Mouse (Mus musculus) thymus, adult 2 months (tissue): ENCODE measurements around the gene Lsamp.

Experiments
- CTCF ChIP-seq: fragments of 200-500 bp; IDR thresholded peaks from 2 replicates; pipeline ENCODE4 v1.5.1; 2012; ENCODE audit warnings: mild to moderate bottlenecking, control low read depth, low read length, moderate library complexity, borderline replicate concordance; ENCODE audit not compliant: control insufficient read depth, poor library complexity, insufficient read depth; ENCODE audit errors: extremely low read depth
- POLR2A ChIP-seq: fragments of 200-500 bp; IDR thresholded peaks from 2 replicates; pipeline ENCODE4 v1.6.1; 2012; ENCODE audit warnings: mild to moderate bottlenecking, low read length, control low read depth, moderate library complexity; ENCODE audit not compliant: control insufficient read depth, poor library complexity, insufficient read depth; ENCODE audit errors: extremely low read depth

DNA sequence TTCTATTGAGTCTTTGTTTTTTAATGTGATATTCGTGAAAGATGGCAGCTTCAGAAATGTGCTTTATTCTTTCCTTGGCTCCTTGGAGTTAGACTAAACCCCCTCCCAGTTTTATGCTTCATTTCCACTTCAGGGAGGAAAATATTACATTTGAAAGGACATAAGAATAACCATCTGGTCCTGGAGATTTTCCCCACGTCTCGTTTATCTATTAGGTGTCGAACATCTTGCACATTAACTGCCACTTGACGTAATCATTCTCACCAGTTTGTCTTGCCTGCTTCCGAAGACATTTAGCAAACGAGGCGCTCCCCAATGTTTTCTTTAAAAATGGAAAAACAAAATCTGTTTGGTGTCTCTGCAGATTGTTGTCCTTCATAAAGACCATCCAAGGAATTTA, 756.1 kb downstream of the Lsamp start:
- TF ChIP-seq POLR2A, result no peak
- no peak for TF ChIP-seq CTCF
